Mouse (Mus musculus): ENCODE measurements around the gene Matk. TPM values are rescaled to one million over a fixed set of nuclear protein-coding genes. Genes with fewer than 3 reads are reported as not detected.

Matk gene
- total RNA-seq, 1 experiment from 2014 or later, result 27.9 TPM

DNA sequence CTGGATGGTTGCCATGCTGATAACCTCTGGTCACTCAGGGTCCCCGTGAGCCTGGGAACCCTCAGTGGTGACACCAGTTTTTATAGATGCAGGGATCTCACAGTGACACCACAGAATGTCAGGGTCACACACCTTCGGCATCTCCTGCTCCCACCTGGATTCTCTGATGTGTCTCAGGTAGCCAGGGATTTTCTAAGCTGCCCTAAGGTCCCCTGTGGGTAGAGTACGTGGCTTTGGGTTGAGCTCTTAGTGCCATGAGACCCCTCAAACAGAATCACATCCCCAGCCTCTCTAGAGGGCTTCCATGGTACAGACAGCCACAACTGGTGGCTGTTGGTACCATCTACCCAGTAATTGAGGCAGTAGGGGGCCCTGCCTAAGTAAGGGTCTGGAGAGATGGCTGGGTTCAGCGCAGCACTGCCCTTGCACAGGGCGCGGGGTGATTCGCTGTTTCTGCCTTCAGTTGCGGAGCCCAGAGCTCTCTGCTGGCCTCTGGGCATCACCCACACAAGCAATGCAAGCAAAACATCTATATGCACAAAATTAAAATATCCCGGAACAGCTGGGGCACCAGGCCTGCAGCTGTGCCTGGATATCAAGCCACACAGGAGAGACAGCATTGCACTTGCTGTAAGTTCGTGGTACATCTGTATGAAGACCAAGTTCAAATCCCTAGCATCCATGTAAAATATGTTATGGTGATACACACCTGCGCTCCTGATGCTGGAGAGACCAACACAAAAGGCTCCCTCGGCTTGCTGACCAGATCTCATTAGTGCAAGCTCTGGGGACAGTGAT lies 16.1 kb upstream of the Matk start:
- no peak for ATAC-seq (replicated peaks in 1 of 2; ENCODE audit: insufficient read depth in 1 of 2, low FRiP score in 2 of 2, low TSS enrichment in 1 of 2, low read depth in 1 of 2, poor library complexity in 2 of 2, severe bottlenecking in 2 of 2)

DNA sequence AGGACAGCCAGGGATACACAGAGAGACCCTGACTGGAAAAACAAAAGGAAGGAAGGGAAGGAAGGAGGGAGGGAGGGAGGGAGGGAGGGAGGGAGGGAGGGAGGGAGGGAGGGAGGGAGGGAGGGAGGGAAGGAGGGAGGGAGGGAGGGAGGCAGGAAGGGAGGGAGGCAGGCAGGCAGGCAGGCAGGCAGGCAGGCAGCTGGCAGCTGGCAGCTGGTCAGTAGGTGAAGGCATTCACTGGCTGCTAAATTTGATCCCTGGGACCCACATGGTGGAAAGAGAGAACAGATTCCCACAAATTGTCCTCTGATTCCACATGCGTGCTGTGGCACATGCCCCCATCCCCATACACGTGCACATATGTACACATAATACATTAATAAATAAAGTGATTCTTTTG lies 14.1 kb upstream of the Matk start:
- no peak for ATAC-seq (replicated peaks in 1 of 2; ENCODE audit: insufficient read depth in 1 of 2, low FRiP score in 2 of 2, low TSS enrichment in 1 of 2, low read depth in 1 of 2, poor library complexity in 2 of 2, severe bottlenecking in 2 of 2)

DNA sequence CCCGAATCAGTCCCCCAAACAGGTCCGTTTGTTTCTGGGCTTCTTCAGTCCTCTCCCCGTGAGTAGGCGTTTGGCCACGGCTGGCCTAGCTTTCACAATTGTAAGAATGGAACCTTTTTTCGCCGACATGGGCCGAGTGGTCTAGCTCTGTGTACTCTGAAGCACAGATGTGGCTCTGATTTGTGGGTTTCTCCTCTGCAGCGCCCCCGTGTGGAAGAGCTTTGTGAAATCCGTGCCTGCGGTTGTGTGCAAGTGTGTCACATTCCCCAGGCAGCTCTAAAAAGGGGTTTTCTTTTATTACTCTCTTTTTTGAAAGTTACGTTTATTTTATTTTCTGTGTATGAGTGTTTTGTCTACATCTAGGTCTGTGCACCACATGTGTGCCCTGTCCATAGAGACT lies 11.9 kb upstream of the Matk start:
- ATAC-seq (replicated peaks in 1 of 2; ENCODE audit: insufficient read depth in 1 of 2, low FRiP score in 2 of 2, low TSS enrichment in 1 of 2, low read depth in 1 of 2, poor library complexity in 2 of 2, severe bottlenecking in 2 of 2), result no peak; a peak in 1 of 4 replicates

DNA sequence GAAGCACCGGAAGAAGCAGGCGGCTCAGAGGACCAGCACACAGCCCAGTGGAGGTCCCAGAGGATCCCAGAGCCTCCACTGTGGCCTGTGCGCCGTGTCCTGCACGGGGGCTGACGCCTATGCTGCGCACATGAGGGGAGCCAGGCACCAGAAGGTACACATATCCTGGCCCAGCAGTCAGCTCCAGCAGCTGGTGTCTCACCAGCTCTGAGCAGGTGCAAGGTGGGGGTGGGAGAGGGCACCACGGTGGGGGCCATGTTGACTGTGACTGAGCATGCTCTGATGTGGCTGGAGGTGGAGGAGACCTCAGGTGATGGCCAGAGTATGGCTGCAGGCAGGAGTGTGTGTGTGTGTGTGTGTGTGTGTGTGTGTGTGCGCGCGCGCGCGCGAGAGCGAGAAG lies 10.7 kb upstream of the Matk start:
- ATAC-seq (replicated peaks in 1 of 2; ENCODE audit: insufficient read depth in 1 of 2, low FRiP score in 2 of 2, low TSS enrichment in 1 of 2, low read depth in 1 of 2, poor library complexity in 2 of 2, severe bottlenecking in 2 of 2), result no peak

DNA sequence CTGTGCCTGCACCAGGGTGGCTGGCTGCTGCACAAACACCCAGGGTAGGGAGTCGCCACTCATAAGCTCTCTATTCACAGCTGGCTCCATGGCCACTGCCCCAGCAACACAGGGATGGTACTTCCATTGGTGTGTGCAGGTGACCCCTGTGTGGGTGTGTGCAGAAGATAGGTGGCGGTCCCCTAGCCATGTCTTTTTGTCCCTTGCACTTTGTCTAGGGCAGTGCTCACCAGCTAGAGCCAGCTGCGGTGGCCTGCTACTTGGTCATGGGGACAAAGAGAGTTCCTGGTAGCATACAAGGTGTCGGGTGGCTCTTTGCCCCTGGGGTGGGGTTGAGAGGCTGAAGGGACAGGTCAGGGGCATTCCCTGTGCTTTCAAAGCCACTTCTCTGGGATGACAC lies 8.6 kb upstream of the Matk start:
- no peak for ATAC-seq (replicated peaks in 1 of 2; ENCODE audit: insufficient read depth in 1 of 2, low FRiP score in 2 of 2, low TSS enrichment in 1 of 2, low read depth in 1 of 2, poor library complexity in 2 of 2, severe bottlenecking in 2 of 2)

DNA sequence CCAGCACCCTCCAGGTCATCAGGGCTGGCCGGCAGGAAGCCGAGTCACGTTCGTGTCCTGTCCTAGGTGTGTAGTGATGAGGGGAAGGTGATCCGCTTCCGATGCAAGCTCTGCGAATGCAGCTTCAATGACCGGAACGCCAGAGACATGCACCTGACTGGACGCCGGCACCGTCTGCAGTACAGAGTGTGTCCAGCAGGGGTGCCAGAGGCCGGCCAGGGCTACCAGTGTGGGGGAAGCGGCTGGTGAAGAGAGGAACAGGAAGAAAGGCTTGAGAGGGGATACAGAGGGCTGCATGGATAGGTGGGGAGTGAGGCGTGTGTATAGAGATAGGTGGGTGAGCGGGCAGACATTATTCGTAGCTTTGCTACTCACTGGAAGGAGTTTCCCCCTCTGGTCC lies 8.1 kb upstream of the Matk start:
- peak; percentile 86 to 95 for ATAC-seq (replicated peaks in 1 of 2; ENCODE audit: insufficient read depth in 1 of 2, low FRiP score in 2 of 2, low TSS enrichment in 1 of 2, low read depth in 1 of 2, poor library complexity in 2 of 2, severe bottlenecking in 2 of 2)

DNA sequence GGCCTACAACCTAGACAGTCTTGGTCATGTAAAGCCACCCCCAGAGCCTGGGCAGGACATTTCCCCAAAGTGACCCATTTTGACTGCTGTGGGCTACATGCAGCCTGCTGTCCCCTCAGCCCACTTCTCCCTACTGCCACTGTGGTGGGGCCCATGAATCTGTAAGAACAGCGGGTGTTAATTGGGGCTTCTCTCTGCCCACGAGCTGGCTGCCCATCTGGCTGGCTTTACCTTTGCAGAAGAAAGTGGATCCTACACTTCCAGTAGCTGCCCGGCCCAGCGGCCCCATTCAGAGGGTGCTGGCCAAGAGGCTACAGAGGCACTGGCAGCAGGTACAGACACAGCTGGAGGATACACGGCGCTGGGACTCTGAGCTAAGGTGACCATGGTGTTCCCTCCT lies 7.6 kb upstream of the Matk start:
- no peak for ATAC-seq (replicated peaks in 1 of 2; ENCODE audit: insufficient read depth in 1 of 2, low FRiP score in 2 of 2, low TSS enrichment in 1 of 2, low read depth in 1 of 2, poor library complexity in 2 of 2, severe bottlenecking in 2 of 2)

DNA sequence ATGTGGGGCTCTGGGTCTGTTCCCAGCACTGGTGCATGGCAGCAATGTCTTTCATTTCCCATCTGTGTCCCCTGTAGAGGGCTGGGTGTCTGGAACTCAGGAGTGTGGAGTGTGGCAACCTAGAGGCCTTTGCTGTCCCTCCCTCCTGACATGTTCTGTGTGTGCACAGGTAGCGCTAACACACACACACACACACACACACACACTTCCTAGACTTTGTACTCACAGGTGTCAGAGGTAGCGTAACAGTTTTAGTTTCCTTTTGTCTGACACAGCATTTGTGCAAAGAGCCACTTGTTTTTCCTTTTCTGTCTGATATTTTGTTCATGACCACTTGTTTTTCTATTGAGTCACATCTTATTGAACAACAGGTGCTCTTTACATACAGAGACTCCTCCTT lies 4.9 kb upstream of the Matk start:
- ATAC-seq (replicated peaks in 1 of 2; ENCODE audit: insufficient read depth in 1 of 2, low FRiP score in 2 of 2, low TSS enrichment in 1 of 2, low read depth in 1 of 2, poor library complexity in 2 of 2, severe bottlenecking in 2 of 2), result no peak

DNA sequence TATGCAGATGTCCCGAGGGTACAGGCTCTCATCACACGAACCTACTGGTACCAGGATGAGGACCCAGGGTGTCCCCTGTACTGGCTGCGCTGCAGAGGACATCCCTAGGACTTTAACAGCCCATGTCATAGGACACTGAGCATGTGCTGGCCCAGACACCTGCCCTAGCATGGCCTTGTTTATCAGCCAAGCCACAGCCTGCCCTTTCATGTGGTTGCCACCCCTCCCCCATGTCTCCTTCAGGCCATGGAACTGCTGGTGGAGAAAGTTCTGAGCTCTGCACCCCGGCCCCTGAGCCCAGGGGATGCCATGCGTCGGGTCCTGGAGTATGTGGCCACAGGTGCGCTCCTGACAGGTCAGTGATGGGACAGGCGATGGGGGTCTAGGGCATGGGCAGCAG lies 3.3 kb upstream of the Matk start:
- no peak for ATAC-seq (replicated peaks in 1 of 2; ENCODE audit: insufficient read depth in 1 of 2, low FRiP score in 2 of 2, low TSS enrichment in 1 of 2, low read depth in 1 of 2, poor library complexity in 2 of 2, severe bottlenecking in 2 of 2)

DNA sequence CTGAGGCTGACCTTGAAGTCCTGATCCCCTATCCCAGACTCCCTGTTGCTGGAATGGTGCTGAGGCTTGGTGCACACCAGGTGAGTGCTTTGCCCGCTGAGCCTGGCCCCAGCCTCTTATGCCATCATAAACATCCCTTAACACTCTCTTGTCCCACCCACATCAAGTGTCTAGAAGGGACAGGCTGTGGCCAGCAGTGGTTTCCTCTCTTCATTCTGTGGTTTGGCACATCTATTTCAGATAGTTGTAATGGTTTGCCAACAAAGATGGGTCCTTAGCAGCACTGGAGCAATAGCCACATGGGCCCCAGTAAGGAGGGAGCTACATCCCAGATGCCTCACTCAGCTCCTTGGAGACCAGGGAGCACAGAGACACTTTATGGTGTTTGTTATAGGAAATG lies 2.2 kb downstream of the Matk start:
- ATAC-seq (replicated peaks in 1 of 2; ENCODE audit: insufficient read depth in 1 of 2, low FRiP score in 2 of 2, low TSS enrichment in 1 of 2, low read depth in 1 of 2, poor library complexity in 2 of 2, severe bottlenecking in 2 of 2), result peak in 1 of 2 experiments; percentile 24; a peak in 1 of 4 replicates

DNA sequence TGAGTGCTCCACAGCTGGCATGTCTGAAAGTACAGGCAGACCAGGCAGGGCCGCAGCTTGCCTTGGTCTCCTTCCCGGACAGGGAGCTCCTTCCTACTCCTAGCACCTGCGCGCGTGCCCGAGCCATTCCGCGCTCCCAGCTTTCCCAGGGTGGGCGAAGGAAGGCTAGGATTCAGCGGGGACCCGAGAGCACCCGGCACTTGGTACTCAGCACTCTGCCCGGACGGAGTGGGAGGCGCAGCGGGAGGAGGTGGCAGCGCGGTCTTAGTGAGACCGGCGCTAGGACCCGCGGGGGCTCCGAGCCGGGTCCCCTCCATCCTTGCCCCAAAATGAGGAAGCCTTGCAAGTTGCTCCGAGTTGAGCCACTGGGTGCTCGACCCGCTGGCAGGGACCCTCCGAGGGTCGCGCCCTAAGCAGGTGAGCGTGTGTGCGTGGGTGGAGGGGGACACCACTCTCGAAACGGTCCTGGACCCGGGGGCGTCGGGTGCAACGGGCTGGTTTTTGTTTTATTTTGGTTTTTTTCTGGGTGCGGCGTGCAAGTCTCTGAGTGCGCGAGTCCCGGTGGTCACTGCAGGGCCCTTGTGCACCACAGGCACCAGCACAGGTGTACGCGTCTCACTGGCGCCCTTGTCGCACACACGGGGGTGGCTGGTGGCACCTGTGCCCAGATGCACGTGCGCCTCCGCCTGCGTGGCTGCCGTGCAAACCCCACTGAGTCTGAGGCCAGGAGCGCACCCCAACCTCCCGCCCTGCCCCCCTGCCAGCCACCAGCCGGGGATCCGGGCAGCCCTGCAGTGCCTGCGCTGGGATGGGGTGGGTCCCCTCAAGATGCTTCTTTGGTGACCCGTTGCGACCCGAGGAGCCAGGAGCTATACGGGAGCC lies 4.7 kb downstream of the Matk start:
- peak; percentile 53 to 60 for ATAC-seq (replicated peaks in 1 of 2; ENCODE audit: insufficient read depth in 1 of 2, low FRiP score in 2 of 2, low TSS enrichment in 1 of 2, low read depth in 1 of 2, poor library complexity in 2 of 2, severe bottlenecking in 2 of 2)

DNA sequence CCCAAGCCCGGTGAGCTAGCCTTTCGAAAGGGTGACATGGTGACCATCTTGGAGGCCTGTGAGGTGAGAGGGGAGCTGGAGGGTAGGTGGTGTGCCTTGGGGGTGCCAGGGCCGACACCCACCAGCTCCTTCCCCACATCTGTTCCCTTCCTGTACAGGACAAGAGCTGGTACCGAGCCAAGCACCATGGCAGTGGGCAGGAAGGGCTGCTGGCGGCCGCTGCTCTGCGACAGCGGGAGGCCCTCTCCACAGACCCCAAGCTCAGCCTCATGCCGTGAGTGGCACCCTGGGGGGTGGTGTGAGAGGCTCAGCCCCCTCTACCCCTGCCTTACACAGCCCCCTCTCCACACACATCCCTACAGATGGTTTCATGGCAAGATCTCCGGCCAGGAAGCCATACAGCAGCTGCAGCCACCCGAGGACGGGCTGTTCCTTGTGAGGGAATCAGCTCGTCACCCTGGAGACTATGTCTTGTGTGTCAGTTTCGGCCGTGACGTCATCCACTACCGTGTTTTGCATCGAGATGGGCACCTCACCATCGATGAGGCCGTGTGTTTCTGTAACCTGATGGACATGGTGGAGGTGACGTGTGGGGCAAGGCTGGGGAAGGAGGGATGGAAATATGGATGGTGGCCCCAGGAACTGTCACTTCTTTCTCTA lies 6.6 kb downstream of the Matk start:
- no peak for ATAC-seq (replicated peaks in 1 of 2; ENCODE audit: insufficient read depth in 1 of 2, low FRiP score in 2 of 2, low TSS enrichment in 1 of 2, low read depth in 1 of 2, poor library complexity in 2 of 2, severe bottlenecking in 2 of 2)

DNA sequence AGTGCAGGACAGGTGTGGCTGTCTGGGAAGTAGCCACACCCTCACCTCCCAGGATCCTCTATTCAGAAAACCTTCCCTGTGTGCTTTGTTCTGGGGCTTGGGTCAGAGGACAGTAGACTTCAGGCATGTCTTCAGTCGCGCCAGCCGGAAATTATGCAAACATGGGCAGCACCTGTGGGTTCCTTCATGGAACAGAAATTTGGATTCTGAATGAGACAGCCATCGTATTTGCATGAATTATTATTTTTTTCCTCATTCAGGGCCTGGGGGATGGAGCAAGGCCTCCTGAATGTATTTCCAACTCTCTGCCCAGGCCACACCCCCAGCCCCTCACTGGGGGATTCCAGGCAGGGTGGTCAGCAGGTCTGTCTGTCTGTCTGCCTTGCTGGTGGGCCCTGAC lies 8.3 kb downstream of the Matk start:
- ATAC-seq (replicated peaks in 1 of 2; ENCODE audit: insufficient read depth in 1 of 2, low FRiP score in 2 of 2, low TSS enrichment in 1 of 2, low read depth in 1 of 2, poor library complexity in 2 of 2, severe bottlenecking in 2 of 2), result no peak

DNA sequence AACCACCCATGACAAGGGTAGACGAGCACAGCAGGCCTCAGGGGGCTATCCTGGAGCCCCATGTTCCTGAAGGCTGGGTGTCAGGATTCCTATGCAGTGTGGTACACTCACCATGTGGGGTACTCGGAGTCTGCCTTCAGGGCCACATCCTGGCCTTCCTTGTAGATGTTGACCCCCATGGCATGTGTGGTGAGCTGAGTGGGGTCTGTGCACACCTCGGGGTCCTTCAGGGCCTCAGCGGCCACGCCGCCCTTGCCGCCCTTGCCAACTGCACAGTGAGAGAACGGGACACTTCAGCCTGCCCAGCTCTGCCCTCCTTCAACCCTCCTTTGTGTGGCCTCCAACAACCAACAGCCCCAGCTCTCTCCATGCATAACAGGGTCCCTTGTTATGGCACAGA lies 12.8 kb downstream of the Matk start:
- ATAC-seq (replicated peaks in 1 of 2; ENCODE audit: insufficient read depth in 1 of 2, low FRiP score in 2 of 2, low TSS enrichment in 1 of 2, low read depth in 1 of 2, poor library complexity in 2 of 2, severe bottlenecking in 2 of 2), result no peak

DNA sequence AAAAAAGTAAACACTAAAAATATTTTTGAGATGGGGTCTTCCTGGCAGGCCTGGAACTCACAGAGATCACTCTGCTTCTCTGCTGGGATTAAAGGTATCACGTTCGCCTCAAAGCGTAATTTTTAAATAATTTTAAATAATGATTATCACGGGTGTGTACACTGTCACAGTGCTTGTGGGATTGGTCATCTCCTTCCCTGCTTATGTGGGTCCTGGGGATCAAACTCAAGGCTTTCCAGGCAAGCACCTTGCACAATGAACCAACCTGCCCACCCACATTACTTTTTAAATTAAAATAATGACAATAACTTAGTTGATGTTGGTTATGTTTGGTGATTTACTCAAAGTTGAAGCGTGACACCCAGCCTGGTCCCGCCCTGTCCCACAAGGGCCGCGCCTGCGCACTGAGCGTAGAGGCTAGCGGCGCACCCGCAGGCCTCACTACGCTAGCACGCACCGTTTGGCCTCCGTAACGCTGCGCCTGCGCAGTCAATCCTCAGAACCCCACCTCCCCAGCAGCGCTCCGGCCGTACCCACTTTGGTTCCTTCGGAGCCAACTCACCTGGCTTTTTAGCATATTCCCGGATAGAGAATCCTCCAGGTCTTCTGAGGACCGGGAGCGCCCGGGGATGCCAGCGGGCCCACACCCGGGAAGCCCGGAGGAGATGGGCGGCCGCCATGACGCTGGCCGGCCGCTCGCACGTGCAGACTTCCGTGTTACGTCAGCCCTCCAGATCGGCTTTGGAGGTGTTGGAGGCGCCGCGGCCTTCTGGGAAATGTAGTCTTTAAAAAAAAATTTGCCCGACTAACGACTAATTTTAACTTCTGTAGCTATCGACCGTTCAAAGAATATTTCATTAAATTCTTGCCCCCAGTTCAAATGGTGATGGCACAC lies 13.7 kb downstream of the Matk start, which contains the start of the genes Mrpl54 and Apba3:
Gene Mrpl54, minus strand, starts transcription at position 724 of the 895 bp plus-strand sequence.
Gene Apba3, plus strand, starts transcription at position 750 of the 895 bp plus-strand sequence.
- peak; percentile 86 for ATAC-seq (replicated peaks in 1 of 2; ENCODE audit: insufficient read depth in 1 of 2, low FRiP score in 2 of 2, low TSS enrichment in 1 of 2, low read depth in 1 of 2, poor library complexity in 2 of 2, severe bottlenecking in 2 of 2)

DNA sequence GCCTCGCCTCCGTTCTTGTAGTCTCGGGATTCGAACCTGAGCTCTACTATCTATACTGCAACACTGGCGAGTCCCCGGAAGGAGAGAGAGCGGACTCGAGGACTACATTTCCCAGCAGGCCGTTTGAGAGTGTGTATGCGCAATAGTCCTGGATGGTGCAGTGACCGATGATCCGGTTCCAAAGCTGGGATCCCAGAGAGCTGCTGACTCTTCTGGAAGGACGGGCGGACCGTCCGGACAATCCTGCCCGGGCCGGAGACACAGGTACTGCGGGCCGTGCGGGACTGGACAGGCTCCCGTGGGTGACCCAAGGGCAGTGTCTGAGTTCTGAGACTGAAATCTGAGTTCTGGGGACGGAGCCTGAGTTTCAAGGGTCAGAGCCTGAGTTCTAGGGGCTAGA lies 15.3 kb downstream of the Matk start:
- ATAC-seq (replicated peaks in 1 of 2; ENCODE audit: insufficient read depth in 1 of 2, low FRiP score in 2 of 2, low TSS enrichment in 1 of 2, low read depth in 1 of 2, poor library complexity in 2 of 2, severe bottlenecking in 2 of 2), result peak; percentile 25 to 47; a peak in 2 of 4 replicates

Measured in hematopoietic stem cell, adult 5-6 weeks (primary cell).